Mouse (Mus musculus) MEL (cell line): Measurements from ENCODE around the gene Slit1.

Source experiments
- EP300 ChIP-seq, 2 experiments: IDR thresholded peaks; 2 replicates each; pipeline ENCODE4 v1.6.1; 2011; ENCODE audit warnings: improper control_type of control experiment in 2 of 2, low read length in 2 of 2, low read depth in 1 of 2, mild to moderate bottlenecking in 1 of 2
- MAFK ChIP-seq: IDR thresholded peaks from 2 replicates; pipeline ENCODE4 v1.6.1; 2011; ENCODE audit warnings: low read depth, mild to moderate bottlenecking, low read length, improper control_type of control experiment, borderline replicate concordance
- POLR2A ChIP-seq, 2 experiments: IDR thresholded peaks; 2 replicates each; pipeline ENCODE4 v1.6.1; 2011 to 2012; ENCODE audit warnings: low read length in 2 of 2, mild to moderate bottlenecking in 2 of 2, control low read depth in 1 of 2, improper control_type of control experiment in 1 of 2, low read depth in 1 of 2, moderate library complexity in 1 of 2; ENCODE audit not compliant: control insufficient read depth in 1 of 2, insufficient read depth in 1 of 2, poor library complexity in 1 of 2
- TBP ChIP-seq: IDR thresholded peaks from 2 replicates; pipeline ENCODE4 v1.8.0; 2011; ENCODE audit warnings: low read depth, low read length, improper control_type of control experiment

GRCm38 (mm10) chr19:41686194-41686593 lies 57.3 kb downstream of the Slit1 start:
- TF ChIP-seq POLR2A (IDR thresholded peaks at IDR 0.05; ENCODE audit: control insufficient read depth in 1 of 2, insufficient read depth in 1 of 2, low read depth in 1 of 2, low read length in 2 of 2, poor library complexity in 1 of 2) (no peak), MAFK (no peak), TBP (no peak), EP300 (IDR thresholded peaks at IDR 0.05; ENCODE audit: low read depth in 1 of 2, low read length in 2 of 2) (no peak)
